Mouse (Mus musculus) heart, embryonic 12.5 days (tissue): ENCODE data around the gene Bbs5. TPM values are rescaled to one million over a fixed set of nuclear protein-coding genes. Genes with fewer than 3 reads are reported as not detected.

Experiments
- ATAC-seq: fragments of 200-750 bp; cut with Nextera tagmentation; 2 replicates; pipeline ENCODE4 v1.8.0; 2017; ENCODE audit warnings: moderate TSS enrichment, moderate library complexity; ENCODE audit not compliant: insufficient number of reproducible peaks, low FRiP score
- H3K27ac ChIP-seq: fragments of 300-500 bp; sonication (generic); 2 replicates; pipeline ENCODE4 v1.5.1; 2016; ENCODE audit warnings: mild to moderate bottlenecking, moderate library complexity; ENCODE audit not compliant: poor library complexity, severe bottlenecking
- H3K27me3 ChIP-seq: fragments of 300-500 bp; sonication (generic); replicated peaks from 2 replicates; pipeline ENCODE4 v1.6.1; 2016; ENCODE audit warnings: mild to moderate bottlenecking, moderate library complexity
- H3K36me3 ChIP-seq: fragments of 300-500 bp; sonication (generic); 2 replicates; pipeline ENCODE4 v1.6.1; 2016; ENCODE audit warnings: mild to moderate bottlenecking, moderate library complexity
- H3K4me1 ChIP-seq: fragments of 300-500 bp; sonication (generic); replicated peaks from 2 replicates; pipeline ENCODE4 v1.6.1; 2016; ENCODE audit warnings: mild to moderate bottlenecking
- H3K4me2 ChIP-seq: fragments of 300-500 bp; sonication (generic); 2 replicates; pipeline ENCODE4 v1.6.1; 2016; ENCODE audit warnings: mild to moderate bottlenecking, moderate library complexity
- H3K4me3 ChIP-seq: fragments of 300-500 bp; sonication (generic); 2 replicates; pipeline ENCODE4 v1.5.1; 2016; ENCODE audit warnings: mild to moderate bottlenecking
- H3K9ac ChIP-seq: fragments of 300-500 bp; sonication (generic); 2 replicates; pipeline ENCODE4 v1.6.1; 2016; ENCODE audit warnings: mild to moderate bottlenecking, moderate library complexity
- H3K9me3 ChIP-seq: fragments of 300-500 bp; sonication (generic); replicated peaks from 2 replicates; pipeline ENCODE4 v1.6.1; 2016; ENCODE audit warnings: mild to moderate bottlenecking, moderate library complexity
- WGBS: fragments of 180-500 bp; shearing (Covaris S2); methylation state at CpG from one replicate; pipeline ENCODE4 v1.1.7; 2016; 5-methylcytosine and 5-hydroxymethylcytosine counted together
- polyA plus RNA-seq: library from polyadenylated mRNA; unstranded; fragments of >200 nt; fragmentation: Nextera tagmentation; extraction: Ambion mirVana; gene quantifications from 2 replicates; pipeline ENCODE4 v1.2.1, GENCODE M21; 2016

Bbs5 gene
- polyA plus RNA-seq, 1 experiment from 2014 or later, result 13.1 TPM

DNA sequence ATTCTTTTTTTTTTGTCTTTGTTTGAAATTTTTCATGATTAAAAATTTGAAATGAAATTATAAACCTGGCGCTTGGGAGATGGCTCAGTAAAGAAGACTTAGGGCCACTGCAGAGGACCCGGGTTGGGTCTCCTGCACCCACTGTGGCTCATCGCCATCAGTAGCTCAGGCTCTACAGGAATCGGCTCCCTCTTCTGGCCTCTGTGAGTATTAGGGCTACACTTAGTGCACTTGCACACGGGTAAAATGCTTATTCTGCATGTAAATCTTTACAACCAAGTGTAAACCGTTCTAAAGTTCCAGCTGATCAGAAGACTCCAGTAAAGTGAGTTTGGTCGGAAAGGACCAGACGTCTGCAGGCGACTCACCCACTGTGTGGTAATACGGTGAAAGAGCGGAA lies 46.5 kb downstream of the Bbs5 start:
- 89% methylated on average over 11 of the region's 11 CpGs for WGBS
- no peak overlapping the region for H3K9ac ChIP-seq
- no peak overlapping the region for H3K4me2 ChIP-seq
- no peaks in the 10 kb centered on the region for H3K9me3 ChIP-seq
- ATAC-seq, result no peak
- no peak overlapping the region for H3K4me3 ChIP-seq
- H3K4me1 ChIP-seq, result no peaks in the 10 kb centered on the region
- peaks cover 72% of the 10 kb centered on the region for H3K36me3 ChIP-seq
- H3K27me3 ChIP-seq, result no peaks in the 10 kb centered on the region
- H3K27ac ChIP-seq, result no peak overlapping the region

GRCm38 (mm10) chr2:69700446-69700845 lies 53.5 kb downstream of the Bbs5 start:
- no peak for ATAC-seq

GRCm38 (mm10) chr2:69712171-69712570 lies 65.2 kb downstream of the Bbs5 start:
- no peak overlapping the region for H3K9ac ChIP-seq
- no peak for ATAC-seq
- no peak overlapping the region for H3K4me3 ChIP-seq
- H3K9me3 ChIP-seq, result no peaks in the 10 kb centered on the region
- peaks cover 24% of the 10 kb centered on the region for H3K36me3 ChIP-seq
- 91% methylated on average over 14 of the region's 14 CpGs for WGBS
- peak overlapping the region; percentile 24 for H3K4me2 ChIP-seq
- H3K4me1 ChIP-seq, result no peaks in the 10 kb centered on the region
- no peak overlapping the region for H3K27ac ChIP-seq
- H3K27me3 ChIP-seq, result no peaks in the 10 kb centered on the region

More at GRCm38 (mm10) chr2:69700446-69700845, 53.5 kb downstream of the Bbs5 start:
- Histone ChIP-seq H3K4me2 (no peak overlapping the region), H3K4me3 (no peak overlapping the region), H3K27ac (no peak overlapping the region), H3K9me3 (no peaks in the 10 kb centered on the region), H3K4me1 (no peaks in the 10 kb centered on the region), H3K27me3 (no peaks in the 10 kb centered on the region), H3K36me3 (peaks cover 66% of the 10 kb centered on the region), H3K9ac (no peak overlapping the region)
- WGBS, result 89% methylated on average over 8 of the region's 8 CpGs

DNA sequence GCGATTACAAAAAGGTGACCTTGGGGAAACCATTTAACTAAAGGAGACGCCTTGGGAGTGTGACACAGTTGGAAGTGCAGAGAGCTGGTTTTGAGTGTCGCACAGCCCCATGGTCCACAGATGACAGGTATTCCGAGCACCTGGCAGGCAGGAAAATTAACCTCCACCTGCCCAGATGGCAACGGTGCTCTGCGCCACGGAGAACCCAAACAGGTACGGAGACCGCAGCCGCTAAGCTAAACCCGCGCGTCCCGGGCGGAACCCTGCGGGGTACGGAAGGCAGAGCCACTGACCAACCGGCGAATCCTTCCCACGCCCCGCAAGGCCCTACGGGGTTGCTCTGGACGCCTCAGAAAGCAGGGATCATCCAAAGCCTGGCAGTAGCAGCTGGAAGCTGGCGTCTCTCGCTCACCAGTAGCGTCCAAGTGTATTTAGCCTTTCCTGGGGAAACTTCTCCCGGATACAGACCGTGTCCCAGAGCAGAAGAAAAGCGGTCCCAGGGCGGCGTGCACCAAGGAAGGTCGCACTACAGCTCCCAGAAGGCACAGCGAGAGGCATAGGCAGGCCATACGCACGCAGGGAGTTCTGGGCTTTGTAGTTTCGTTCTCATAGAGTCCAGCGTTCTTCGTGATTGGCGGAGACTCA lies 66.1 kb downstream of the Bbs5 start, which contains the start of gene Fastkd1:
TSS of gene Fastkd1 (minus strand) at position 536 of the 645 bp plus-strand sequence.
- ATAC-seq, result peak; percentile 98
- Histone ChIP-seq H3K27me3 (no peaks in the 10 kb centered on the region), H3K36me3 (peaks cover 23% of the 10 kb centered on the region), H3K4me3 (peak within 1 kb of the TSS; percentile 66), H3K4me2 (peak within 1 kb of the TSS; percentile 78), H3K27ac (peak within 1 kb of the TSS; percentile 78), H3K9me3 (no peaks in the 10 kb centered on the region), H3K4me1 (no peaks in the 10 kb centered on the region), H3K9ac (peak within 1 kb of the TSS; percentile 70)
- WGBS, result under 1% methylated on average over 39 of the region's 39 CpGs

GRCm38 (mm10) chr2:69713626-69714014 lies 66.6 kb downstream of the Bbs5 start:
- Histone ChIP-seq H3K4me3 (peak overlapping the region; percentile 66), H3K9me3 (no peaks in the 10 kb centered on the region), H3K4me1 (no peaks in the 10 kb centered on the region), H3K27me3 (no peaks in the 10 kb centered on the region), H3K9ac (no peak overlapping the region), H3K36me3 (peaks cover 20% of the 10 kb centered on the region), H3K4me2 (peak overlapping the region; percentile 78), H3K27ac (no peak overlapping the region)
- ATAC-seq, result 0 out of 2 replicates have a peak, but pooled peaks have one; percentile 6
- 24% methylated on average over 4 of the region's 4 CpGs for WGBS

DNA sequence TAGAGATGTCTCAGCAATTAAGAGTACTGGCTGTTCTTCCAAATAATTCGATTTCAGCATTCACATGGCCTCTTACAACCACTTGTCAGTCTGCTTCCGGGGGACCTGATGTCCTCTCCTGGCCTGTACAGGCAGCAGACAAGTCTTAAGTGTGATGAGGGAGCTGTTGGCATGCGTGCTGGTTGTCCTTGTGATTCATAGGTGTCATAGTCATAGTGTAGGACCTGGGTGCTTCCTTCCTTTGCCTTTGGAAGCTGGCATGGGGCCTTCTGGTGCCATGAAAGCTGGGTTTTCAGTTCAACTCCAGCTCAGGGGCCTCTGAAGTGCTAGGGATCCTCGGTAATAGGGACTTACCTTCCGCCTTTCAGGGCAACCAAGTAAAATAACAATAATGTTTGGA lies 67.2 kb downstream of the Bbs5 start:
- peaks cover 17% of the 10 kb centered on the region for H3K36me3 ChIP-seq
- no peaks in the 10 kb centered on the region for H3K9me3 ChIP-seq
- WGBS, result 68% methylated on average over 5 of the region's 5 CpGs
- H3K4me3 ChIP-seq, result no peak overlapping the region
- no peak for ATAC-seq
- H3K9ac ChIP-seq, result no peak overlapping the region
- no peak overlapping the region for H3K4me2 ChIP-seq
- H3K27me3 ChIP-seq, result no peaks in the 10 kb centered on the region
- H3K27ac ChIP-seq, result no peak overlapping the region
- no peaks in the 10 kb centered on the region for H3K4me1 ChIP-seq

DNA sequence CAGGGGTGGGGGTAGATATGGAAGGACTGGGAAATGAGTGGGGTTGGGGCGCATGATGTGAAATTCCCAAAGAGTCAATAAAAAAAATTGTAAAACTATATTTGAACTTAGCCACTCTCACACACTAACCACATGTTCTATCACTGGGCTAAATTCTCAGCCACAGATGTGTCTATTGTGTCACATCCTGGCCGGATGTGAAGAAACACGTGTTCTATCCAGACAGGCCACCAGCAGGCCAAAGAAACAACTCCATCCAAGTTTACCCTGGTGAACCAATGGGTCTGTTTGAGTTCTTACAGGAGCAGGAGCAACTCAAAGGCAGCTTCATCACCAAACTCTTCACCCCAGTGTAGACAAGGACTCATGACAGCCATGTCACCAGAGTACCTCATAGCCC lies 69.5 kb downstream of the Bbs5 start:
- no peaks in the 10 kb centered on the region; the same call in 1 of the 2 replicates for H3K27me3 ChIP-seq
- H3K36me3 ChIP-seq, result no peaks in the 10 kb centered on the region
- no peak overlapping the region for H3K4me2 ChIP-seq
- no peaks in the 10 kb centered on the region for H3K9me3 ChIP-seq
- H3K27ac ChIP-seq, result no peak overlapping the region
- no peak overlapping the region for H3K9ac ChIP-seq
- H3K4me3 ChIP-seq, result no peak overlapping the region
- no peaks in the 10 kb centered on the region for H3K4me1 ChIP-seq
- 73% methylated on average over 3 of the region's 3 CpGs for WGBS
- ATAC-seq, result no peak

Other genes with a start within 250 kb of the Bbs5 start
- 0.74 and 0.78 TPM in 2 replicates for gene Lrp2, start 61.1 kb upstream of the Bbs5 start, polyA plus RNA-seq
- 16.6 and 17.3 TPM in 2 replicates for gene Klhl41, start 22.9 kb downstream of the Bbs5 start, polyA plus RNA-seq
- 22.4 and 22.8 TPM in 2 replicates for gene Fastkd1, start 66.3 kb downstream of the Bbs5 start, polyA plus RNA-seq
- 115 and 120 TPM in 2 replicates for gene Ppig, start 75.4 kb downstream of the Bbs5 start, polyA plus RNA-seq
- 1.3 TPM in 2 replicates for gene Ccdc173, start 142.4 kb downstream of the Bbs5 start, polyA plus RNA-seq
- gene Phospho2, start 142.5 kb downstream of the Bbs5 start, polyA plus RNA-seq, result 17.6 and 18.3 TPM in 2 replicates
- 58.9 and 64.1 TPM in 2 replicates for gene Klhl23, start 174.8 kb downstream of the Bbs5 start, polyA plus RNA-seq
- 233 and 248 TPM in 2 replicates for gene Ssb, start 214.4 kb downstream of the Bbs5 start, polyA plus RNA-seq
- gene Mettl5, start 238.4 kb downstream of the Bbs5 start, polyA plus RNA-seq, result 33.6 and 37.1 TPM in 2 replicates